In the genomic region with DNA sequence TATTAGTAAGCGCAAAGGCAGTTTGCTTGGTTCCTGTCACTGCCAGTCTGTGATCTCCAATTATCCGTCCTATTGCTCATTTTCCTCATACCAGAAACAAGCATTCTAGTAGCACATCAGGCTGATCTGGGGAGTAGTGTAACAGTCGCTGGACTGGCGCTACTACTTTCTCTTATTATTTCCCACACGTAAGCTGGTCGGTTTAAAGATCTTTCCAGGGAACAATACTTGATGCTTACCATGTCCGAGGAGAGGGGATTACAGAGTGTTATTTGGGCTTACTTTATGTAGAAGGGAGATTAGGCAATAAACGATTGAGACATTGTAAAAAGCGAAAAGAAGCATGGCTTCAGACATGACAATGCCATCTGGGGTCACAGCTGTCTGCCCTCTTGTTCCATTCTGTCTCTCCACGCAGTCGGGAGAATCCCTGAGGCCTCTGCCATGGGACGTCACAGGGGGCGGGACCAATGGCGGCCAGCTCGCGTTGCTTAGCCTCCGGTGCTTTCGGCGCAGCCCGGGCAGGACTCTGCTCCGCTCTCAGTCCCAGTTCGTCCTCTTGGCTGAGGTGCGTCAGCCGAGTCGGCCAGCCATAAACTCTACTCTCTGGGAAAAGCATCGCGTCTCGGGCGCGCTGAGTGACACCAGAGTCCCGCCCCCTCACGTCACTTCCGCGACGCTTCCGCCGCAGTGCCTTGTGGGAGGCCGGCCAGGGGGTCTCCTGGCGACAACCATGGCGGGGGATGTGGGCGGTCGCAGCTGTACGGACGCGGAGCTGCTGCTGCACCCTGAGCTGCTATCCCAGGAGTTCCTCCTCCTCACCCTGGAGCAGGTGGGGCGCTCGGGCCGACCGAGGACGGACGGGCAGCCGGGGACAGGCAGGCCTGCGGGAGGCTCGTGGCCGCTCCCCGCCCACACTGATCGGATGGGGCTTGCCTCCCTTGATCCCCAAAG, we compare ENCODE assay signal across 8 mouse cellular contexts. TPM values are rescaled to one million over a fixed set of nuclear protein-coding genes. Genes with fewer than 3 reads are reported as not detected.
DNase-seq lines count a peak whose midpoint lies in the region; ATAC-seq and TF ChIP-seq lines count a peak whose summit lies in the region.

A gene (minus strand): TSS at position 607 of the 954 bp plus-strand sequence.
A gene (plus strand): TSS at position 680 of the 954 bp plus-strand sequence.

- H3K4me1 ChIP-seq in ES-Bruce4 (ENCODE audit: control insufficient read depth, insufficient read depth, low read length), result peaks cover 4% of the 10 kb centered on the region
- H3K4me1 ChIP-seq in forebrain, embryonic 13.5 days, result peaks cover 17% of the 10 kb centered on the region
- H3K4me1 ChIP-seq in neural tube, embryonic 15.5 days, result peaks cover 23% of the 10 kb centered on the region

- H3K9me3 ChIP-seq in ES-Bruce4 (replicated peaks; ENCODE audit: control insufficient read depth, insufficient read depth, low read length, poor library complexity, severe bottlenecking), result no peaks in the 10 kb centered on the region
- H3K9me3 ChIP-seq in forebrain, embryonic 13.5 days (replicated peaks), result no peaks in the 10 kb centered on the region
- H3K9me3 ChIP-seq in neural tube, embryonic 15.5 days (replicated peaks), result no peaks in the 10 kb centered on the region

- H3K27ac ChIP-seq in ES-Bruce4 (ENCODE audit: insufficient read depth, low read length), result peak within 1 kb of the TSS; percentile 76
- peak within 1 kb of the TSS; percentile 100 for H3K27ac ChIP-seq in forebrain, embryonic 13.5 days
- peak within 1 kb of the TSS; percentile 98 for H3K27ac ChIP-seq in neural tube, embryonic 15.5 days (replicated peaks)

- ATAC-seq in cerebellum, adult (ENCODE audit: insufficient number of reproducible peaks, low FRiP score, low TSS enrichment), result peak; percentile 95
- peak; percentile 97 for ATAC-seq in forebrain, embryonic 13.5 days
- peak; percentile 98 for ATAC-seq in neural tube, embryonic 15.5 days (ENCODE audit: low FRiP score)

- TF ChIP-seq POLR2A in ES-Bruce4 (IDR thresholded peaks at IDR 0.05; ENCODE audit: insufficient read depth, low read length), result no peak

- TF ChIP-seq EP300 in ES-Bruce4 (IDR thresholded peaks at IDR 0.05; ENCODE audit: insufficient read depth, low read depth, low read length), result no peak

- TF ChIP-seq CTCF in ES-Bruce4 (IDR thresholded peaks at IDR 0.05; ENCODE audit: low read depth, low read length), result no peak

- DNase-seq in heart, postnatal 10 days, result peak; percentile 95 to 97
- DNase-seq in layer of hippocampus, adult 11-12 months (ENCODE audit: low spot score), result peak; percentile 93
- DNase-seq in lung, adult 18-20 months, result peak; percentile 88 to 91
- DNase-seq in testis, postnatal 14 days (ENCODE audit: low spot score), result peak; percentile 91

- under 1% methylated on average over 55 of the region's 57 CpGs for whole genome bisulfite sequencing in forebrain, embryonic 13.5 days
- WGBS in neural tube, embryonic 15.5 days, result under 1% methylated on average over 57 of the region's 57 CpGs

- intact Hi-C loops in heart, postnatal 10 days (cut with DNase I), result no loop called here

- peak within 1 kb of the TSS; percentile 82 for H3K4me3 ChIP-seq in ES-Bruce4 (ENCODE audit: low read depth, low read length)
- H3K4me3 ChIP-seq in forebrain, embryonic 13.5 days, result peak within 1 kb of the TSS; percentile 92
- H3K4me3 ChIP-seq in neural tube, embryonic 15.5 days (replicated peaks), result peak within 1 kb of the TSS; percentile 69

- H3K9ac ChIP-seq in ES-Bruce4 (ENCODE audit: low read depth, poor library complexity, severe bottlenecking), result peak within 1 kb of the TSS; percentile 79
- peak within 1 kb of the TSS; percentile 90 for H3K9ac ChIP-seq in forebrain, embryonic 13.5 days
- peak within 1 kb of the TSS; percentile 91 for H3K9ac ChIP-seq in neural tube, embryonic 15.5 days (replicated peaks)

- no peaks in the 10 kb centered on the region for H3K36me3 ChIP-seq in ES-Bruce4 (ENCODE audit: control insufficient read depth, insufficient read depth, low read length, poor library complexity, severe bottlenecking)
- H3K36me3 ChIP-seq in forebrain, embryonic 13.5 days (ENCODE audit: poor library complexity, severe bottlenecking), result peaks cover 24% of the 10 kb centered on the region
- H3K36me3 ChIP-seq in neural tube, embryonic 15.5 days, result peaks cover 19% of the 10 kb centered on the region

- no peaks in the 10 kb centered on the region for H3K27me3 ChIP-seq in ES-Bruce4 (ENCODE audit: control insufficient read depth, insufficient read depth, low read length, poor library complexity, severe bottlenecking)
- no peaks in the 10 kb centered on the region for H3K27me3 ChIP-seq in forebrain, embryonic 13.5 days
- H3K27me3 ChIP-seq in neural tube, embryonic 15.5 days (replicated peaks), result no peaks in the 10 kb centered on the region

- H3K4me2 ChIP-seq in forebrain, embryonic 13.5 days, result peak within 1 kb of the TSS; percentile 77
- H3K4me2 ChIP-seq in neural tube, embryonic 15.5 days, result peak within 1 kb of the TSS; percentile 69

RNA-seq across cellular contexts. Expression of the first gene that starts in this region (rescaled TPM):
- polyA plus RNA-seq in ES-Bruce4 (2011; ENCODE audit: insufficient read depth, insufficient read length, low read depth, missing spikeins), result 9.6 and 9.8 TPM in 2 replicates
- 13.2 and 14.9 TPM in 2 replicates for polyA plus RNA-seq in forebrain, embryonic 13.5 days (2015; fragmentation: Nextera tagmentation; extraction: Ambion mirVana)
- total RNA-seq in heart, postnatal 10 days (2021), result 10 to 100 TPM; 17.0 TPM
- 13.2 and 14.4 TPM in 2 replicates for polyA plus RNA-seq in neural tube, embryonic 15.5 days (2015; fragmentation: Nextera tagmentation; extraction: Ambion mirVana)

RNA-seq across cellular contexts. Expression of the second gene that starts in this region (rescaled TPM):
- 27.7 and 29.6 TPM in 2 replicates for polyA plus RNA-seq in ES-Bruce4 (2011; ENCODE audit: insufficient read depth, insufficient read length, low read depth, missing spikeins)
- polyA plus RNA-seq in forebrain, embryonic 13.5 days (2015; fragmentation: Nextera tagmentation; extraction: Ambion mirVana), result 41.0 and 47.7 TPM in 2 replicates
- total RNA-seq in heart, postnatal 10 days (2021), result 10 to 100 TPM; 13.0 to 15.3 TPM
- 39.7 and 41.4 TPM in 2 replicates for polyA plus RNA-seq in neural tube, embryonic 15.5 days (2015; fragmentation: Nextera tagmentation; extraction: Ambion mirVana)

Comparison
In these comparisons a context has a peak if more than half of its experiments do, and no peak if none do; other contexts are left out.
1. Peak in every context shown above with its lines: DNase-seq, ATAC-seq, H3K4me3 ChIP-seq and H3K27ac ChIP-seq.